Mouse (Mus musculus) forebrain, postnatal 0 days (tissue): ENCODE results near the gene Klf9. TPM values are rescaled to one million over a fixed set of nuclear protein-coding genes. Genes with fewer than 3 reads are reported as not detected.

Source experiments
- ATAC-seq: fragments of 200-750 bp; cut with Nextera tagmentation; 2 replicates; pipeline ENCODE4 v1.8.0; 2017; ENCODE audit warnings: mild to moderate bottlenecking, moderate library complexity
- DNase-seq: peaks from one replicate; pipeline ENCODE4 v3.0.0-alpha.2; 2015
- H3K27ac ChIP-seq: fragments of 300-500 bp; sonication (generic); 2 replicates; pipeline ENCODE4 v1.5.1; 2014; ENCODE audit warnings: low read depth, mild to moderate bottlenecking, antibody characterized with exemption, low read length, moderate library complexity, mixed read lengths
- H3K27me3 ChIP-seq: fragments of 300-500 bp; sonication (generic); 2 replicates; pipeline ENCODE4 v1.6.1; 2014; ENCODE audit warnings: mild to moderate bottlenecking, low read length, mixed read lengths; ENCODE audit not compliant: insufficient read depth
- H3K36me3 ChIP-seq: fragments of 300-500 bp; sonication (generic); 2 replicates; pipeline ENCODE4 v1.6.1; 2014; ENCODE audit warnings: mild to moderate bottlenecking, moderate library complexity; ENCODE audit not compliant: insufficient read depth
- H3K4me1 ChIP-seq: fragments of 300-500 bp; sonication (generic); 2 replicates; pipeline ENCODE4 v1.6.1; 2014; ENCODE audit warnings: antibody characterized with exemption; ENCODE audit not compliant: insufficient read depth
- H3K4me2 ChIP-seq: fragments of 300-500 bp; sonication (generic); 2 replicates; pipeline ENCODE4 v1.6.1; 2014; ENCODE audit warnings: low read depth, mild to moderate bottlenecking, moderate library complexity
- H3K4me3 ChIP-seq: fragments of 300-500 bp; sonication (generic); 2 replicates; pipeline ENCODE4 v1.5.1; 2014; ENCODE audit warnings: low read depth, low read length, mixed read lengths
- H3K9ac ChIP-seq: fragments of 300-500 bp; sonication (generic); 2 replicates; pipeline ENCODE4 v1.6.1; 2014; ENCODE audit warnings: mild to moderate bottlenecking
- H3K9me3 ChIP-seq: fragments of 300-500 bp; sonication (generic); 2 replicates; pipeline ENCODE4 v1.6.1; 2016; ENCODE audit warnings: low read length
- CTCF ChIP-seq: sonication (generic); IDR thresholded peaks from 2 replicates; pipeline ENCODE4 v1.5.1; 2016; ENCODE audit warnings: antibody characterized with exemption, control low read depth, low read depth
- WGBS: fragments of 180-500 bp; shearing (Covaris S2); extraction: QIAGEN DNeasy Blood & Tissue Kit; methylation state at CpG from one replicate; pipeline ENCODE4 v1.1.7; 2014; 5-methylcytosine and 5-hydroxymethylcytosine counted together
- polyA plus RNA-seq: library from polyadenylated mRNA; unstranded; fragments of >200 nt; fragmentation: Nextera tagmentation; extraction: Ambion mirVana; gene quantifications from 2 replicates; pipeline ENCODE4 v1.2.1, GENCODE M21; 2015
- total RNA-seq: library from RNA; depleted of rRNA; stranded (reverse); fragments of >200 nt; gene quantifications from 2 replicates; pipeline ENCODE4 v1.2.3, GENCODE M21; 2014

Gene Klf9
- total and polyA plus RNA-seq, 2 experiments from 2014 or later, result 11.4 to 22.5 TPM

- H3K4me3 ChIP-seq, result no peak overlapping the region
- 0 out of 2 replicates have a peak, but pooled peaks cover 4% of the 10 kb centered on the region for H3K4me1 ChIP-seq
- DNase-seq (no peak), ATAC-seq (no peak)
- no peaks in the 10 kb centered on the region for H3K36me3 ChIP-seq
- H3K4me2 ChIP-seq, result no peak overlapping the region
- H3K27ac ChIP-seq, result no peak overlapping the region
- TF ChIP-seq CTCF, result no peak
- H3K9me3 ChIP-seq, result no peaks in the 10 kb centered on the region
- no peaks in the 10 kb centered on the region for H3K27me3 ChIP-seq
- H3K9ac ChIP-seq, result no peak overlapping the region
- WGBS, result 75% methylated on average over 25 of the region's 25 CpGs
These were observed 12.0 kb downstream of the Klf9 start for GRCm38 (mm10) chr19:23152771-23153605.

GRCm38 (mm10) chr19:23153606-23154127, 12.6 kb downstream of the Klf9 start:
- no peak for TF ChIP-seq CTCF
- Histone ChIP-seq H3K27ac (no peak overlapping the region), H3K4me2 (no peak overlapping the region), H3K9ac (no peak overlapping the region), H3K27me3 (no peaks in the 10 kb centered on the region), H3K9me3 (no peaks in the 10 kb centered on the region), H3K4me3 (no peak overlapping the region), H3K36me3 (no peaks in the 10 kb centered on the region), H3K4me1 (0 out of 2 replicates have a peak, but pooled peaks cover 4% of the 10 kb centered on the region)
- no peak for ATAC-seq
- WGBS, result 51% methylated on average over 5 of the region's 5 CpGs
- no peak for DNase-seq

- H3K27me3 ChIP-seq, result no peaks in the 10 kb centered on the region
- H3K36me3 ChIP-seq, result no peaks in the 10 kb centered on the region
- peaks cover 5% of the 10 kb centered on the region; the same call in 1 of the 2 replicates for H3K4me1 ChIP-seq
- ATAC-seq (no peak), DNase-seq (no peak)
- H3K9me3 ChIP-seq, result no peaks in the 10 kb centered on the region
- 74% methylated on average over 10 of the region's 10 CpGs for WGBS
- H3K27ac ChIP-seq, result no peak overlapping the region
- no peak overlapping the region for H3K9ac ChIP-seq
- no peak overlapping the region for H3K4me2 ChIP-seq
- H3K4me3 ChIP-seq, result no peak overlapping the region
- no peak for TF ChIP-seq CTCF
These were observed 18.9 kb downstream of the Klf9 start for GRCm38 (mm10) chr19:23159780-23160395.

GRCm38 (mm10) chr19:23162387-23162809, 21.4 kb downstream of the Klf9 start:
- 19% methylated on average over 8 of the region's 8 CpGs for WGBS
- Histone ChIP-seq H3K27me3 (no peaks in the 10 kb centered on the region), H3K4me1 (peaks cover 5% of the 10 kb centered on the region; the same call in 1 of the 2 replicates), H3K36me3 (no peaks in the 10 kb centered on the region), H3K9ac (no peak overlapping the region), H3K27ac (no peak overlapping the region), H3K4me3 (no peak overlapping the region), H3K4me2 (peak overlapping the region; percentile 10; the same call in 1 of the 2 replicates), H3K9me3 (no peaks in the 10 kb centered on the region)
- TF ChIP-seq CTCF, result no peak
- no peak for DNase-seq
- peak; percentile 26; the same call in 1 of the 2 replicates for ATAC-seq

GRCm38 (mm10) chr19:23162877-23163276, 21.9 kb downstream of the Klf9 start:
- TF ChIP-seq CTCF, result no peak
- Histone ChIP-seq H3K27ac (no peak overlapping the region), H3K4me1 (peaks cover 5% of the 10 kb centered on the region; the same call in 1 of the 2 replicates), H3K36me3 (no peaks in the 10 kb centered on the region), H3K4me3 (no peak overlapping the region), H3K27me3 (no peaks in the 10 kb centered on the region), H3K4me2 (no peak overlapping the region), H3K9me3 (no peaks in the 10 kb centered on the region), H3K9ac (no peak overlapping the region)
- ATAC-seq (peak; percentile 42), DNase-seq (peak; percentile 10)
- WGBS, result 75% methylated on average over 6 of the region's 6 CpGs

GRCm38 (mm10) chr19:23163361-23163760, 22.3 kb downstream of the Klf9 start:
- no peak for TF ChIP-seq CTCF
- no peaks in the 10 kb centered on the region for H3K9me3 ChIP-seq
- DNase-seq (no peak), ATAC-seq (no peak)
- no peak overlapping the region for H3K4me3 ChIP-seq
- no peak overlapping the region for H3K27ac ChIP-seq
- no peak overlapping the region for H3K9ac ChIP-seq
- no peak overlapping the region for H3K4me2 ChIP-seq
- peaks cover 5% of the 10 kb centered on the region; the same call in 1 of the 2 replicates for H3K4me1 ChIP-seq
- 56% methylated on average over 3 of the region's 3 CpGs for WGBS
- H3K27me3 ChIP-seq, result no peaks in the 10 kb centered on the region
- H3K36me3 ChIP-seq, result no peaks in the 10 kb centered on the region
